16 mouse cellular contexts compared by ENCODE assay signal in genomic region chr17:27935091-27935490, GRCm38 (mm10). TPM values are rescaled to one million over a fixed set of nuclear protein-coding genes. Genes with fewer than 3 reads are reported as not detected.
DNase-seq lines count a peak whose midpoint lies in the region; ATAC-seq lines count a peak whose summit lies in the region.
"Had no signal": no experiment of that assay in that cellular context is flagged by ENCODE, and none has a peak within 500 bp of the region (broad histone marks: within the 10 kb centered on the region; RNA-seq: fewer than 3 reads in every experiment).

No protein-coding gene starts in this region.

- peak; percentile 80 for ATAC-seq in megakaryocyte progenitor cell, adult 5-6 weeks (replicated peaks; ENCODE audit: poor library complexity)
- ATAC-seq: forebrain, embryonic 13.5 days; intestine, embryonic 15.5 days; midbrain, embryonic 16.5 days had no signal

- peak; percentile 93 for DNase-seq in heart, adult 11 months
- DNase-seq in heart, postnatal 36 days, result no peak
- peak; percentile 13 for DNase-seq in CD4-positive helper T cell, adult 2 months (ENCODE audit: low read depth, low spot score)
- DNase-seq in induced T-regulatory cell, adult 2 months (ENCODE audit: low read depth), result peak; percentile 13
- DNase-seq in thymus, postnatal 4 days, result no peak
- no peak for DNase-seq in thymus, adult 18-20 months
- DNase-seq: adrenal gland, adult 8-10 months; cerebellum, adult 9-10 months; kidney, postnatal 10 days; liver, embryonic 13.5 days; right cerebral cortex, postnatal 14 days; thymus, postnatal 25 days had no signal

- intact Hi-C loops in heart, postnatal 36 days (cut with DNase I), result loop anchor here (2.0 kb wide), 1 partner anchor 34 kb away; no protein-coding TSS in a partner anchor

RNA-seq across cellular contexts. Expression of gene Taf11, which starts 25.4 kb away (rescaled TPM):
- 10 to 100 TPM; 22.6 to 23.7 TPM for total RNA-seq in heart, postnatal 36 days (2021)
- 60.7 and 61.8 TPM in 2 replicates for total RNA-seq in megakaryocyte progenitor cell, adult 5-6 weeks (2015)
- total RNA-seq in megakaryocyte progenitor cell, adult 5-6 weeks (2017), result 29.6 and 30.4 TPM in 2 replicates

RNA-seq across cellular contexts. Expression of gene Anks1, which starts 26.0 kb away (rescaled TPM):
- total RNA-seq in heart, postnatal 36 days (2021), result 10 to 100 TPM; 54.3 to 54.6 TPM
- total RNA-seq in megakaryocyte progenitor cell, adult 5-6 weeks (2015), result 29.5 and 34.7 TPM in 2 replicates
- total RNA-seq in megakaryocyte progenitor cell, adult 5-6 weeks (2017), result 29.0 and 34.3 TPM in 2 replicates

Comparison
In these comparisons a context has a peak if more than half of its experiments do, and no peak if none do; other contexts are left out.
1. DNase-seq: peak in heart, adult 11 months (single experiment), CD4-positive helper T cell, adult 2 months (single experiment) and induced T-regulatory cell, adult 2 months (single experiment); none in heart, postnatal 36 days (0 of 2), thymus, postnatal 4 days (single experiment) and thymus, adult 18-20 months (0 of 2).